In the genomic region with DNA sequence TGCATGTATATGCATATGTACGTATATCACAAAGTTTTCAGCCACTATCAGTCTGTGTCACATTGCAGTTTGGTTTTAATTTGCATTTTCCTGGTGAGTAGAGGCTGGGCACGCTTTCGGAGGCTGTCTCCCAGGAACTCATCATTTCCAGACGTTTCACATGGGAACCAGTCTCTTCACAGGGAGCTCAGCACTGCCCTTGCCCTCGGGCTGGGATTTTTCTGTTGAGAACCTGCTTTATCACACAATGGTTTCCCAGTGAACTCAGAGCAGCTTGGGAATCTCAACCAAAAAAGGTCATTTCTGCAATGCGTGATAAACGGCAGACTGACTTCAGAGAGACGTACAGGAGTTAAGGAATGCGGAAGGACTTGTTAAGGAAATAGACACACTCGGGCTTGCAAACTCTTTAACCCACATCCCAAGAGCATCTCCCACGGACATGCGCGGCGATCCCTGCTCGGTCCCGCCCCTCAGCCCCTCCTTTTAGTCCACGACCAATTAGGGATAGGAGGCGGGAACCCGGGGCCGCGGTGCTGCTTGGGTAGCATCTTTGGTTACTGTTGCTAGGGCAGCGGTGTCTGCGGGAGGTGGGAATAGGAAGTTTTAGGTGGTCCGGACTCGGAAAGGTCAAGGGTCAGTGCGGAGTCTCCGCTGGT, we compare ENCODE assay signal across 9 mouse cellular contexts. TPM values are rescaled to one million over a fixed set of nuclear protein-coding genes. Genes with fewer than 3 reads are reported as not detected.
DNase-seq lines count a peak whose midpoint lies in the region; ATAC-seq lines count a peak whose summit lies in the region.
"Had no signal": no experiment of that assay in that cellular context is flagged by ENCODE, and none has a peak within 500 bp of the region (broad histone marks: within the 10 kb centered on the region; RNA-seq: fewer than 3 reads in every experiment).

Gene Kif6 (plus strand): TSS at position 560 of the 659 bp plus-strand sequence.

- peak within 1 kb of the TSS; percentile 53 for H3K9ac ChIP-seq in intestine, embryonic 15.5 days

- H3K4me2 ChIP-seq in intestine, embryonic 15.5 days (replicated peaks) = peak within 1 kb of the TSS; percentile 97

- peak; percentile 82 for DNase-seq in adrenal gland, postnatal 25 days
- peak; percentile 91 for DNase-seq in embryo, embryonic 9.5 days (ENCODE audit: extremely low spot score)
- peak; percentile 1 for DNase-seq in gonadal fat pad, adult 2 months (ENCODE audit: low read depth)
- DNase-seq in left cerebral cortex, adult 9 months (ENCODE audit: low spot score in 2 of 2) = peak; percentile 52 to 85
- DNase-seq in right cerebral cortex, postnatal 36 days (ENCODE audit: low spot score in 2 of 2) = peak; percentile 81 to 84
- no peak for DNase-seq in T-cell, adult 2 months (ENCODE audit: low spot score)

- ATAC-seq in intestine, embryonic 15.5 days = peak; percentile 98
- peak; percentile 90 for ATAC-seq in megakaryocyte progenitor cell, adult 5-6 weeks (replicated peaks; ENCODE audit: poor library complexity)

- H3K36me3 ChIP-seq in intestine, embryonic 15.5 days = no peaks in the 10 kb centered on the region

- no peaks in the 10 kb centered on the region for H3K9me3 ChIP-seq in intestine, embryonic 15.5 days

- H3K4me1 ChIP-seq in intestine, embryonic 15.5 days (replicated peaks) = peaks cover 7% of the 10 kb centered on the region

- H3K27me3 ChIP-seq in intestine, embryonic 15.5 days (replicated peaks) = no peaks in the 10 kb centered on the region

- WGBS in intestine, embryonic 15.5 days = 2% methylated on average over 27 of the region's 27 CpGs

- peak within 1 kb of the TSS; percentile 57 for H3K4me3 ChIP-seq in intestine, embryonic 15.5 days (replicated peaks)

- H3K27ac ChIP-seq in intestine, embryonic 15.5 days = 0 out of 2 replicates have a peak within 1 kb of the TSS, but pooled peaks have one; percentile 58

RNA-seq across cellular contexts. Expression of gene Kif6, which starts in this region (rescaled TPM):
- 0.62 and 1.3 TPM in 2 replicates for total RNA-seq in adrenal gland, postnatal 25 days (2021)
- polyA plus RNA-seq in gonadal fat pad, adult 2 months (2012; rRNA removed) = 0.59 and 1.2 TPM in 2 replicates
- 0.97 and 1.1 TPM in 2 replicates for polyA plus RNA-seq in intestine, embryonic 15.5 days (2015; fragmentation: Nextera tagmentation; extraction: Ambion mirVana)
- 0.17 TPM in 1 of 2 replicates, not detected in the other for total RNA-seq in megakaryocyte progenitor cell, adult 5-6 weeks (2015)
- 0.27 TPM in 1 of 2 replicates, not detected in the other for total RNA-seq in megakaryocyte progenitor cell, adult 5-6 weeks (2017)
- total RNA-seq: neutrophil, adult 5-6 weeks had no signal

Comparison
In these comparisons a context has a peak if more than half of its experiments do, and no peak if none do; other contexts are left out.
1. Peak in ATAC-seq in megakaryocyte progenitor cell, adult 5-6 weeks; RNA of the gene not detected or under 1 TPM.